Mouse (Mus musculus) lung, postnatal 0 days (tissue): ENCODE data around the gene Olfr1245.

Experiments
- CTCF ChIP-seq: IDR thresholded peaks from 2 replicates; pipeline ENCODE4 v1.5.1; 2016; ENCODE audit warnings: antibody characterized with exemption, mild to moderate bottlenecking
- EP300 ChIP-seq: IDR thresholded peaks from 2 replicates; pipeline ENCODE4 v1.6.1; 2016; ENCODE audit warnings: antibody characterized with exemption, mild to moderate bottlenecking, control low read depth

GRCm38 (mm10) chr2:89578347-89578746 lies at the start of gene Olfr1245:
- TF ChIP-seq CTCF (no peak), EP300 (no peak)
